Mouse (Mus musculus): Measurements from ENCODE around the gene Fastkd2. TPM values are rescaled to one million over a fixed set of nuclear protein-coding genes. Genes with fewer than 3 reads are reported as not detected.

Fastkd2 gene
- 1.2 and 2.0 TPM in 2 replicates for polyA plus RNA-seq (2012; rRNA removed)

GRCm38 (mm10) chr1:63730240-63730771 is at the start of gene Fastkd2, which contains the start of gene Mdh1b:
Gene Fastkd2, plus strand, starts transcription at chr1:63730614.
Gene Mdh1b, minus strand, starts transcription at chr1:63730318.

DNA sequence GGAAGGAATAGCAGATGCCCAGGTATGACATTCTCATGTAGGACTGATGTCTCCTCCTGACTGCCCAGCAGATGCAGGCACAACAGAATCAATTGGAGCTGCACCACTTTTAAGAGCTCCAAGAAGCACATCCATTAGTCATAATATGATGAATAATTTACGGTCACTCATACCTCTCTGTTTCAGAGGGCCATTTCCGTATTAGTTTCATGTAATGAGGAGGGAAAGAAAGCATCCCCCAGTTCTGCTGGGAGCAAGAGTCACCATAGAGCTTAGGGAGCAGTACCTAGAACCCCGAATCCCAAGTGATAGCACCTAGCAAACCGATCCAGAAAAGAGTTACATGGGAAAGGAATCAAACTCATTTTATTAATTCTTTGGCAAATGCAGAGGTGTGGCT is 43.6 kb upstream of the Fastkd2 start, which contains the start of gene Dytn:
Gene Dytn, minus strand, starts transcription at position 101 of the 400 bp plus-strand sequence.

GRCm38 (mm10) chr1:63769167-63769566 is 38.8 kb downstream of the Fastkd2 start, which contains the start of gene 4933402D24Rik:
Gene 4933402D24Rik, minus strand, starts transcription at chr1:63769267.

Other genes starting within 250 kb of the Fastkd2 start
- not detected in 2 replicates for gene Gm39653, start 114.6 kb upstream of the Fastkd2 start, polyA plus RNA-seq (2012; rRNA removed)
- gene Dytn, start 43.7 kb upstream of the Fastkd2 start, polyA plus RNA-seq (2012; rRNA removed): not detected in 2 replicates
- gene Mdh1b, start 296 bp upstream of the Fastkd2 start, polyA plus RNA-seq (2012; rRNA removed): not detected in 2 replicates
- not detected in 2 replicates for gene 4933402D24Rik, start 38.7 kb downstream of the Fastkd2 start, polyA plus RNA-seq (2012; rRNA removed)